ENCODE assay signal across 8 mouse cellular contexts in the genomic region with DNA sequence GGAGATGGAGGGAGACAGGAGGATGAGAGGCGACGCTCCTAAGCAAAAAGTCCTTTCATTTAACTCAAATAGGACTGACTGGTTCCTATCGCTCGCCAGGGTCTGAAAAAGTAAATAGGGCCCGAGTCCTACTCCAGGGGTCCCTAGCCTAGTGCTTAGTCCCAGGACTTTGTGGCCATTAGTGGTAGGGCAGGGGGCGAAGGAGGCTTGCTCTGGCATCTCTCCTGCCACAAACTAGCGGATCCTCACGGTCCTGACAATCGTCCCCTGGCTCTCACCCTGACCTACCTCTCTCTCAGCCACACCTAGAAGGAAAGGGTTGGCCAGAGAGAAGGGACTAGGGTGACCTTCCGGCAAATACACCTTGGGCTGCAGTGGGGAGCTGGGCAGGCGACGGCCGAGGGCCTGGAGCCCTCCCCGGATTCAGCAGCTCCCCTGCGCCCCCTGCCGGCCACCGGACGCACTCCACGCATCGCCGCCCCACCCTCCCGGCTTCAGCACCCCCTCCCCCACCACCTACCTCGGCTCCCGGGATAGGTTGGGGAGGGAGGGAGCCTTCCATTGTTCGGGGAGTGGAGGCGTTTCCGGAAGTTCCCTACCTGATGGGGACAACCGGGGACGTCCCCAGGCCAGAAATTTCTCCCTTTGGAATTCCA.
DNase-seq lines count a peak whose midpoint lies in the region; ATAC-seq lines count a peak whose summit lies in the region.

No protein-coding gene starts in this region.

- peaks cover 27% of the 10 kb centered on the region for H3K4me1 ChIP-seq in embryonic facial prominence, embryonic 13.5 days
- H3K4me1 ChIP-seq in limb, embryonic 12.5 days (replicated peaks) = peaks cover 22% of the 10 kb centered on the region
- H3K4me1 ChIP-seq in midbrain, embryonic 13.5 days (replicated peaks) = peaks cover 27% of the 10 kb centered on the region

- peak overlapping the region; percentile 66 for H3K4me2 ChIP-seq in embryonic facial prominence, embryonic 13.5 days
- peak overlapping the region; percentile 64 for H3K4me2 ChIP-seq in limb, embryonic 12.5 days
- peak overlapping the region; percentile 67 for H3K4me2 ChIP-seq in midbrain, embryonic 13.5 days (replicated peaks)

- H3K4me3 ChIP-seq in embryonic facial prominence, embryonic 13.5 days = peak overlapping the region; percentile 46
- H3K4me3 ChIP-seq in limb, embryonic 12.5 days (replicated peaks) = peak overlapping the region; percentile 42
- peak overlapping the region; percentile 41 for H3K4me3 ChIP-seq in midbrain, embryonic 13.5 days (replicated peaks)

- peak; percentile 81 for ATAC-seq in embryonic facial prominence, embryonic 13.5 days (ENCODE audit: insufficient number of reproducible peaks, insufficient read depth, low FRiP score, low TSS enrichment, low read depth)
- ATAC-seq in limb, embryonic 12.5 days (ENCODE audit: insufficient number of reproducible peaks, insufficient read depth, low FRiP score, low TSS enrichment, low read depth) = peak; percentile 82
- peak; percentile 84 for ATAC-seq in midbrain, embryonic 13.5 days

- H3K36me3 ChIP-seq in embryonic facial prominence, embryonic 13.5 days = no peaks in the 10 kb centered on the region
- no peaks in the 10 kb centered on the region for H3K36me3 ChIP-seq in limb, embryonic 12.5 days
- H3K36me3 ChIP-seq in midbrain, embryonic 13.5 days = no peaks in the 10 kb centered on the region

- DNase-seq in adrenal gland, postnatal 25 days = peak; percentile 93
- peak; percentile 88 for DNase-seq in heart, adult 8-10 months (ENCODE audit: low spot score)
- peak; percentile 71 to 75 for DNase-seq in kidney, adult 8-10 months
- peak; percentile 82 for DNase-seq in skeletal muscle tissue, adult 2 months (ENCODE audit: low read depth, low spot score)
- DNase-seq in yolk sac, embryonic 10.5 days (ENCODE audit: low spot score) = peak; percentile 86

- no peaks in the 10 kb centered on the region for H3K9me3 ChIP-seq in embryonic facial prominence, embryonic 13.5 days
- H3K9me3 ChIP-seq in limb, embryonic 12.5 days = no peaks in the 10 kb centered on the region
- no peaks in the 10 kb centered on the region for H3K9me3 ChIP-seq in midbrain, embryonic 13.5 days

- peak overlapping the region; percentile 63 for H3K9ac ChIP-seq in embryonic facial prominence, embryonic 13.5 days
- no peak overlapping the region; the same call in 1 of the 2 replicates for H3K9ac ChIP-seq in limb, embryonic 12.5 days (replicated peaks)
- peak overlapping the region; percentile 55 for H3K9ac ChIP-seq in midbrain, embryonic 13.5 days (replicated peaks)

- H3K27me3 ChIP-seq in embryonic facial prominence, embryonic 13.5 days = no peaks in the 10 kb centered on the region
- H3K27me3 ChIP-seq in limb, embryonic 12.5 days = peaks cover 21% of the 10 kb centered on the region
- H3K27me3 ChIP-seq in midbrain, embryonic 13.5 days = peaks cover 8% of the 10 kb centered on the region; the same call in 1 of the 2 replicates

- no peak overlapping the region for H3K27ac ChIP-seq in embryonic facial prominence, embryonic 13.5 days
- H3K27ac ChIP-seq in limb, embryonic 12.5 days = 0 out of 2 replicates have a peak overlapping the region, but pooled peaks have one; percentile 45
- H3K27ac ChIP-seq in midbrain, embryonic 13.5 days = peak overlapping the region; percentile 25; the same call in 1 of the 2 replicates

- WGBS in embryonic facial prominence, embryonic 13.5 days = 13% methylated on average over 28 of the region's 29 CpGs
- WGBS in limb, embryonic 12.5 days = 14% methylated on average over 23 of the region's 29 CpGs
- 12% methylated on average over 29 of the region's 29 CpGs for WGBS in midbrain, embryonic 13.5 days
